26 mouse cellular contexts compared by ENCODE assay signal in genomic region chr14:31795535-31795934, GRCm38 (mm10).
"Had no signal": no experiment of that assay in that cellular context is flagged by ENCODE, and none has a peak within 500 bp of the region (broad histone marks: within the 10 kb centered on the region; RNA-seq: fewer than 3 reads in every experiment).

No protein-coding gene starts in this region.

- H3K4me1 ChIP-seq: intestine, embryonic 15.5 days; limb, embryonic 12.5 days had no signal

- H3K27me3 ChIP-seq: heart, embryonic 12.5 days; heart, embryonic 15.5 days; hindbrain, embryonic 13.5 days; intestine, embryonic 15.5 days; limb, embryonic 12.5 days; liver, embryonic 13.5 days; liver, embryonic 15.5 days had no signal

- H3K4me2 ChIP-seq: heart, embryonic 12.5 days; heart, embryonic 15.5 days; hindbrain, embryonic 13.5 days; intestine, embryonic 15.5 days; limb, embryonic 12.5 days; liver, embryonic 11.5 days; liver, embryonic 13.5 days; liver, embryonic 15.5 days had no signal

- ATAC-seq: hindbrain, embryonic 16.5 days; inflammation-experienced regulatory T-cells, adult 6 months; intestine, embryonic 15.5 days; intestine, postnatal 0 days had no signal

- H3K36me3 ChIP-seq: heart, embryonic 10.5 days; heart, embryonic 12.5 days; heart, embryonic 15.5 days; hindbrain, embryonic 10.5 days; hindbrain, embryonic 13.5 days; intestine, embryonic 15.5 days; limb, embryonic 10.5 days; limb, embryonic 12.5 days; liver, embryonic 13.5 days; liver, embryonic 15.5 days had no signal

- DNase-seq: gastrocnemius, postnatal 25 days; heart, adult 18-20 months; heart, postnatal 14 days; heart, postnatal 36 days; kidney, adult 18-20 months; kidney, adult 8-10 months; kidney, postnatal 10 days; kidney, postnatal 25 days; kidney, postnatal 4 days; liver; liver, embryonic 13.5 days had no signal

- H3K4me3 ChIP-seq: heart, embryonic 10.5 days; heart, embryonic 12.5 days; heart, embryonic 15.5 days; hindbrain, embryonic 10.5 days; hindbrain, embryonic 13.5 days; intestine, embryonic 15.5 days; layer of hippocampus, adult 2 months; left cerebral cortex, adult 2 months; limb, embryonic 10.5 days; limb, embryonic 12.5 days; liver, embryonic 13.5 days; liver, embryonic 15.5 days had no signal

- H3K9me3 ChIP-seq: heart, embryonic 10.5 days; heart, embryonic 12.5 days; heart, embryonic 15.5 days; hindbrain, embryonic 10.5 days; hindbrain, embryonic 13.5 days; intestine, embryonic 15.5 days; limb, embryonic 10.5 days; limb, embryonic 12.5 days; liver, embryonic 13.5 days; liver, embryonic 15.5 days had no signal

- H3K9ac ChIP-seq: heart, embryonic 12.5 days; heart, embryonic 15.5 days; hindbrain, embryonic 13.5 days; intestine, embryonic 15.5 days; limb, embryonic 12.5 days; liver, embryonic 13.5 days; liver, embryonic 15.5 days had no signal

- H3K27ac ChIP-seq: heart, embryonic 10.5 days; heart, embryonic 15.5 days; hindbrain, embryonic 10.5 days; hindbrain, embryonic 13.5 days; intestine, embryonic 15.5 days; layer of hippocampus, adult 2 months; left cerebral cortex, adult 2 months; limb, embryonic 10.5 days; limb, embryonic 12.5 days; liver, embryonic 13.5 days; liver, embryonic 15.5 days had no signal
